In the genomic region with DNA sequence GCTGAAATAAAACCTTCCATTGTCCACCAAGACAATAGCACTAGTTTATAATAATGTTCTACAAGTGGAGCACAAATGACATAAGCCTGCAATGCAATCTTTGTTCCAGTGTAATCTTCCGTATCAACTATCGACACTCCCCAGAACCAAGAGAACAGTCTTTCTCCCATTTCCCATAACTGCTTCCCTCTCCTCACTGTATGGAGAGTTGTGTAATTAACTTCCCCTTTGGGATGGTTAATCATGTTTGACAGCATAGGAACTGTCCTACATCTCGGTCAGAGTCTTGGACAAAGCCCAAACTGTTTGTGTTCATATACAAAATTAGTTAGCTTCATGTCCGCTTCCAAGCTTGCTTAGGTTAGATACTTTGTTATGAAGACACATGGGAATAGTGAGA, we compare ENCODE assay signal across 24 mouse cellular contexts.
DNase-seq lines count a peak whose midpoint lies in the region; ATAC-seq and TF ChIP-seq lines count a peak whose summit lies in the region.
"Had no signal": no experiment of that assay in that cellular context is flagged by ENCODE, and none has a peak within 500 bp of the region (broad histone marks: within the 10 kb centered on the region; RNA-seq: fewer than 3 reads in every experiment).

No protein-coding gene starts in this region.

- no peaks in the 10 kb centered on the region for H3K4me1 ChIP-seq in heart, postnatal 0 days (ENCODE audit: control insufficient read depth, insufficient read depth)
- no peaks in the 10 kb centered on the region for H3K4me1 ChIP-seq in lung, embryonic 16.5 days (replicated peaks; ENCODE audit: control insufficient read depth, insufficient read depth, low read length)
- H3K4me1 ChIP-seq: heart, embryonic 12.5 days; hindbrain, embryonic 12.5 days; limb, embryonic 12.5 days; liver, embryonic 13.5 days; megakaryocyte, embryonic 14.5 days; midbrain, embryonic 13.5 days had no signal

- H3K36me3 ChIP-seq in heart, postnatal 0 days (replicated peaks; ENCODE audit: control insufficient read depth, insufficient read depth, low read length) = no peaks in the 10 kb centered on the region
- no peaks in the 10 kb centered on the region for H3K36me3 ChIP-seq in lung, embryonic 16.5 days (ENCODE audit: control insufficient read depth, insufficient read depth, low read length)
- H3K36me3 ChIP-seq: forebrain, embryonic 10.5 days; heart, embryonic 12.5 days; hindbrain, embryonic 12.5 days; limb, embryonic 12.5 days; liver, embryonic 13.5 days; midbrain, embryonic 13.5 days had no signal

- H3K27me3 ChIP-seq in heart, postnatal 0 days (ENCODE audit: control insufficient read depth, insufficient read depth, low read length) = no peaks in the 10 kb centered on the region
- H3K27me3 ChIP-seq in lung, embryonic 16.5 days (ENCODE audit: control insufficient read depth, insufficient read depth, low read depth, low read length) = no peaks in the 10 kb centered on the region
- H3K27me3 ChIP-seq: heart, embryonic 12.5 days; hindbrain, embryonic 12.5 days; limb, embryonic 12.5 days; liver, embryonic 13.5 days; megakaryocyte, embryonic 14.5 days; midbrain, embryonic 13.5 days; Patski had no signal

- WGBS in heart, postnatal 0 days = 50% methylated on average over 4 of the region's 4 CpGs
- WGBS in lung, embryonic 16.5 days = 65% methylated on average over 4 of the region's 4 CpGs

- H3K27ac ChIP-seq in heart, postnatal 0 days (ENCODE audit: low read depth) = no peak overlapping the region
- H3K27ac ChIP-seq in lung, embryonic 16.5 days (ENCODE audit: low read length) = no peak overlapping the region
- H3K27ac ChIP-seq: forebrain, embryonic 10.5 days; hindbrain, embryonic 12.5 days; limb, embryonic 12.5 days; liver, embryonic 13.5 days; midbrain, embryonic 13.5 days had no signal

- no peak for TF ChIP-seq CTCF in heart, postnatal 0 days (IDR thresholded peaks at IDR 0.05; ENCODE audit: low read depth)

- no peaks in the 10 kb centered on the region for H3K9me3 ChIP-seq in heart, postnatal 0 days (replicated peaks; ENCODE audit: control insufficient read depth, low read length)
- H3K9me3 ChIP-seq in lung, embryonic 16.5 days (ENCODE audit: control insufficient read depth, low read length) = no peaks in the 10 kb centered on the region
- H3K9me3 ChIP-seq: forebrain, embryonic 10.5 days; heart, embryonic 12.5 days; hindbrain, embryonic 12.5 days; limb, embryonic 12.5 days; liver, embryonic 13.5 days; midbrain, embryonic 13.5 days had no signal

- no peak overlapping the region for H3K9ac ChIP-seq in heart, postnatal 0 days (replicated peaks; ENCODE audit: low read depth, low read length)
- H3K9ac ChIP-seq in lung, embryonic 16.5 days (ENCODE audit: low read length) = no peak overlapping the region
- H3K9ac ChIP-seq: heart, embryonic 12.5 days; hindbrain, embryonic 12.5 days; limb, embryonic 12.5 days; liver, embryonic 13.5 days; midbrain, embryonic 13.5 days had no signal

- no peak for ATAC-seq in heart, postnatal 0 days (ENCODE audit: insufficient read depth, low read depth)
- peak; percentile 59 for ATAC-seq in lung, embryonic 16.5 days (ENCODE audit: low read depth)
- peak; percentile 86 for ATAC-seq in megakaryocyte, adult 5-6 weeks (ENCODE audit: poor library complexity, severe bottlenecking)
- ATAC-seq: inflammation-experienced regulatory T-cells, adult 6 months; midbrain, embryonic 13.5 days; Patski had no signal

- peak; percentile 13 for DNase-seq in heart, postnatal 0 days (ENCODE audit: low spot score)
- DNase-seq in heart, adult 8-10 months (ENCODE audit: low spot score) = no peak
- DNase-seq in lung, postnatal 25 days (ENCODE audit: low spot score) = no peak
- no peak for DNase-seq in frontal cortex, postnatal 10 days (ENCODE audit: low spot score in 2 of 2)
- DNase-seq in layer of hippocampus, adult 9-10 months (ENCODE audit: low spot score) = no peak
- DNase-seq: adrenal gland, adult 2 months; cerebellum, adult 2 months; cerebellum, postnatal 25 days; heart, postnatal 14 days; kidney, adult 9 months; kidney, postnatal 36 days; liver, embryonic 13.5 days; lung, adult 2 months; thymus, postnatal 14 days had no signal

- no peak for TF ChIP-seq EP300 in heart, postnatal 0 days (IDR thresholded peaks at IDR 0.05; ENCODE audit: low read depth)

- no peak overlapping the region for H3K4me2 ChIP-seq in heart, postnatal 0 days (ENCODE audit: low read depth, low read length)
- no peak overlapping the region for H3K4me2 ChIP-seq in lung, embryonic 16.5 days (ENCODE audit: low read depth, low read length)
- H3K4me2 ChIP-seq: heart, embryonic 12.5 days; hindbrain, embryonic 12.5 days; limb, embryonic 12.5 days; liver, embryonic 13.5 days; midbrain, embryonic 13.5 days had no signal

- H3K4me3 ChIP-seq in heart, postnatal 0 days (ENCODE audit: low read depth, low read length) = no peak overlapping the region
- H3K4me3 ChIP-seq in lung, embryonic 16.5 days (ENCODE audit: low read length) = no peak overlapping the region
- H3K4me3 ChIP-seq: forebrain, embryonic 10.5 days; heart, embryonic 12.5 days; hindbrain, embryonic 12.5 days; limb, embryonic 12.5 days; liver, embryonic 13.5 days; megakaryocyte, embryonic 14.5 days; midbrain, embryonic 13.5 days had no signal
